Mouse (Mus musculus): ENCODE measurements around the gene Hdac7. TPM values are rescaled to one million over a fixed set of nuclear protein-coding genes. Genes with fewer than 3 reads are reported as not detected.

The Hdac7 gene
- polyA plus RNA-seq, 1 experiment from 2014 or later: 44.7 TPM

DNA sequence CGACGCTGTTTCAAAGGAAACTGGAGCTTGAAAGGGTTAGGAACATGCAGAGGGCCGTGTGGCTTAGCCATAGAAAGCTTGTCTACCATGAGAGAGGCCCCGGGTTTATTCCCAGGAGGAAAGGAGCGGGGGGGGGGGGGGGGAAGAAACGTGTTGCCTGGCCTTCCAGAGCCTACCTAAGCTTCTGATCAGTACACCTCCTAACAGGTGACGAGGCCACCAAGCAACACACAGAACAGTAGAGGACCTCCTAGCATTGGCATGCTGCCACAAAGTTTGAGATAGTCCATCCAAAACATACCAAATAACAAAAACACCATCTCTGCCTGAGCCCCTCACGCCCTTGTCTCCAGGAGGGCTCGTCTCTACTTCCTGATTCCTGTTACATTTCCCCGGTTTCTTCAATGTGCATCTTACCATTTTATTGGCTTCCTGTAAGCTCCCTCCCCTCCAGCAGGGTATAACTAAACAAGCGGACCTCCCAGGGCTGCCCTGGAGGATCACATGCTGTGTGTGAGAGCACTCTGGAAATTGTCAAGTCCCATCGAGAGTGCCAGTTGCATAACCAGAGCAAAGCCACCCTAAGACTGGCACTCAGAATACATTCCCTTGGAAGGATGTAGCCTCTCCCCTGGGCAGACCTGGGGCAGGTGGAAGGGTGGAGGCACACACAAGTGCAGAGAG, 21.6 kb downstream of the Hdac7 start:
- no peak overlapping the region for H3K4me3 ChIP-seq
- H3K4me2 ChIP-seq: no peak overlapping the region; the same call in 1 of the 2 replicates
- H3K9ac ChIP-seq: no peak overlapping the region
- no peaks in the 10 kb centered on the region for H3K9me3 ChIP-seq
- H3K27me3 ChIP-seq: no peaks in the 10 kb centered on the region
- H3K36me3 ChIP-seq: peaks cover 10% of the 10 kb centered on the region
- H3K4me1 ChIP-seq: peaks cover 72% of the 10 kb centered on the region
- 32% methylated on average over 11 of the region's 12 CpGs for WGBS
- no peak for ATAC-seq (ENCODE audit: borderline replicate concordance, extremely low read depth, low FRiP score, low TSS enrichment)
- H3K27ac ChIP-seq: peak overlapping the region; percentile 21

DNA sequence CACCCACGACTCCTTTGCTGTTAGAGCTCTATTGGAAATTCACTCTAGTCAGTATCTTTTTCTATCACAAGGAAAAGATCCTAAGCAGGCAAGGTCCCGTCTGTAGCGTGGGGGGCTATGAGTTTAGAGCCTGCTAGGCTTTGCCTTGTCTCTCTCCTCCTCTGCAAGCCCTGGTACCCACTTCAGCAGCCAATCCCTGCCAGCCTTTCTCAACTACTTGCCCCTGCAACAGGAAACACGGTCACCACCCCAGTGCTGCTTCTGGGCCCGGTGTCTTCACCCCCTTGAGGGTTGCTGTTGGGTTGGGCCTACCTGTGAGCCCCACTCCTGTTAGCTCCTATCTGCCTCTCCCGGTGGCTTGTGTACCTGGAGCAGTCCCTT, 22.3 kb downstream of the Hdac7 start:
- no peak overlapping the region for H3K4me2 ChIP-seq
- peaks cover 66% of the 10 kb centered on the region for H3K4me1 ChIP-seq
- peaks cover 10% of the 10 kb centered on the region for H3K36me3 ChIP-seq
- no peak for ATAC-seq (ENCODE audit: borderline replicate concordance, extremely low read depth, low FRiP score, low TSS enrichment)
- H3K27me3 ChIP-seq: no peaks in the 10 kb centered on the region
- no peak overlapping the region for H3K9ac ChIP-seq
- H3K27ac ChIP-seq: peak overlapping the region; percentile 67
- no peaks in the 10 kb centered on the region for H3K9me3 ChIP-seq
- H3K4me3 ChIP-seq: no peak overlapping the region
- WGBS: 65% methylated on average over 6 of the region's 6 CpGs

DNA sequence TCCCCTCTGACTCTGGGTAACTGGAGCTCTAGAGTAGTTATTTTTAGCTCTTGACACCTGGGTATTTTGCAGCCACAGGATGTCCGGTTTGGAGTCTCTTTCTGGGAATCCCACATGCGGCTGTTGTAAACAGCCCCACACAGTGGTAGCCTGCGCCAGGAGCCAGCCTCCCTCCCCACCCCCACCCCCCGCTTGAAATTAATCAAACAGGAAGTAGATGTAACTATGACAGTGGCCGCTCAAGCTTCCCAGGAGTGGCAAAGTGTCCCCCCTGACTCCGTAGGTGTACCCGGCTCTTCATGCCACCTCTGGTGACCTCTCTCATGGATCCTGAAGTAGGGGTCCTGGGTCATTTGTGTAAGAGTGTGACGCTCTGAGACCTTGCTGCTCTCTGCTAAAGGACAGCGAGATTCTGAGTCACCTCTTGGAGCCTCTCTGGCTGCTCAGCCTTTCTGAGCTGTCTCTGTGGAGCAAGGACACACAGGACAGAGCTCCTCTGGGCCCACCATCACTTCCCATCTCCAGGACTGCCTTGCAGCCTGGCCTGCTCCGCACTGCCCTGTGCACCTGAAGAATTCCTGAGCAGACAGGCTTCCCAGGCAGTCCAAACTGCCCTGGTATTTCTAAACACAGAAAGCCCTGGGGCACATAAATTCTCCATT, 22.9 kb downstream of the Hdac7 start:
- 31% methylated on average over 10 of the region's 10 CpGs for WGBS
- H3K36me3 ChIP-seq: peaks cover 10% of the 10 kb centered on the region
- H3K4me3 ChIP-seq: no peak overlapping the region
- peak overlapping the region; percentile 19; the same call in 1 of the 2 replicates for H3K4me2 ChIP-seq
- no peaks in the 10 kb centered on the region for H3K9me3 ChIP-seq
- no peaks in the 10 kb centered on the region for H3K27me3 ChIP-seq
- peaks cover 61% of the 10 kb centered on the region for H3K4me1 ChIP-seq
- no peak overlapping the region for H3K9ac ChIP-seq
- peak; percentile 8; the same call in 1 of the 2 replicates for ATAC-seq (ENCODE audit: borderline replicate concordance, extremely low read depth, low FRiP score, low TSS enrichment)
- H3K27ac ChIP-seq: peak overlapping the region; percentile 67

DNA sequence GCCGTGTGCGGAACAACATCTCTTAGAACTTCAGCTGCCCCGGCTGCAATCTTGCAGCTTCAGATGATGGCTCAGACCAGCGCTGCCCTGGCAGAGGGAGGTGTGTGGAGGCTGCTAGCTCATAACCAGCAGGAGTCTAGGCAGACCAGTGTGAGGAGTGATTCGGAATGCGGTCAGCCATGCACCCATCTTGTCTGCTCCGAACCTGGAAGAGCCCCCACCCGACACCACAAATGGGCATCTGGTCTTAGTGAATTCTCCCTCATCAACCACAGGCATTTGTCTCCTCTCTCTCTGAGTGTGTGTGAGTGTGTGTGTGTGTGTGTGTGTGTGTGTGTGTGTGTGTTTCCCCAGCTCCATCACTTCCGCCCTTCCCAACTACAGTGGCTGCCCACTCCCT, 24.4 kb downstream of the Hdac7 start:
- Histone ChIP-seq H3K27ac (no peak overlapping the region), H3K9me3 (no peaks in the 10 kb centered on the region), H3K4me1 (peaks cover 45% of the 10 kb centered on the region), H3K4me2 (no peak overlapping the region), H3K4me3 (no peak overlapping the region), H3K9ac (no peak overlapping the region), H3K27me3 (no peaks in the 10 kb centered on the region), H3K36me3 (peaks cover 15% of the 10 kb centered on the region)
- 82% methylated on average over 9 of the region's 9 CpGs for WGBS
- ATAC-seq (ENCODE audit: borderline replicate concordance, extremely low read depth, low FRiP score, low TSS enrichment): no peak

DNA sequence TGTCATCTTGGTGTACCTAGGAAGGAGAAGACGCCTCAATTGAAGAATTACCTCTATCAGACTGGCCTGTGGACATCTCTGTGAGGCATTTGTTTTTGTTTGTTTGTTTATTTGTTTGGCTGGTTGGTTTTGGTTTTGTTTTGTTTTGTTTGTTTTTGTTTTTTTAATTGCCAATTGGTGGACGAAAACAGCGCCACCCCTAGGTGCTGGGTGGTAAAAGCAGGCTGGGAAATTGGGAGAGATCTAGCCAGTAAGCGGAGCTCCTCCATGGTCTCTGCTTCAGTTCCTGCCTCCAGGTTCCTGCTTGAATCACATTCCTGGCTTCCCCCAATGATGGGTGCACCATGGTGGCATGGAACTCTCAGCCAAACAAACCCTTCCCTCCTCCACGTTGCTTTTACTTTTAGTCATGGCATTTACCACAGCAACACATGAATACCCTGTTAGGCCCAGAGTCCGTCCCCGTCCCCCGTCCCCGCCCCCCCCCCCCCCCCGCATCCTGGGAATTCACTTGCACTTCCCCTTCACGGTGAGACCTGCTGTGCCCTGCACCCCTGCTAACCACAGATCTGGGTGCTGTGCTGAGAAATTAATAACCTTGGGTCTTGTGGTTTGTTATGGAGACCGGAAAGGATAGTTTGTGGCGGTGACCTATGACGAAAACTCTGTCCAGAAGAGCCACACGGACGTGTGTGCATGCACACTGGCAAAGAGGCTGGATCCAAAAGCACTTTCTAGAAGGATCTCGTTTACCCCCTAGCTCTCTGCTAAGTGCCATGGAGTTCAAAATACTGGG, 27.9 kb downstream of the Hdac7 start:
- H3K4me2 ChIP-seq: no peak overlapping the region
- ATAC-seq (ENCODE audit: borderline replicate concordance, extremely low read depth, low FRiP score, low TSS enrichment): no peak
- H3K36me3 ChIP-seq: peaks cover 5% of the 10 kb centered on the region; the same call in 1 of the 2 replicates
- H3K9ac ChIP-seq: no peak overlapping the region
- peaks cover 41% of the 10 kb centered on the region for H3K4me1 ChIP-seq
- H3K4me3 ChIP-seq: no peak overlapping the region
- H3K27me3 ChIP-seq: no peaks in the 10 kb centered on the region
- 84% methylated on average over 16 of the region's 17 CpGs for WGBS
- no peak overlapping the region for H3K27ac ChIP-seq
- no peaks in the 10 kb centered on the region for H3K9me3 ChIP-seq

DNA sequence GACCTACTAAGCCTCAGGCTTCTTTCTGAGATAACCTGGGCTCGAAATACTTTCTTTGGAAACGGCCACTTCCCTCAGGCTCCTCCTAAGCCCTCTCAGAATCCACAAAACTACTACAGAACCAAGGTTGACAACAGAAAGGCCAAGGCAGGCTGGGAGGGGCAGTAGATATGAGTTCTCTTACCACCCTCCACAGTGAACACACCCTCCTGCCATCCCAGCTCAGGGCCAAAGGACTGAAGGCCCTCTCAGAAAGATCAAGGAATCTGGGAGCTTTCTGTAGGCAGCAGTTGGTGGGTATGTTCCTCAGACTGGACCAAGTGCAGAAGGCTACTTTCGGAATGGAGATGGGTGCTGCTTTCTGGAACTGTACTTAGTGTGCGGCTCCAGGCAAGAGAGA, 29.0 kb downstream of the Hdac7 start:
- H3K36me3 ChIP-seq: peaks cover 15% of the 10 kb centered on the region
- H3K9me3 ChIP-seq: no peaks in the 10 kb centered on the region
- 89% methylated on average over 4 of the region's 4 CpGs for WGBS
- peaks cover 30% of the 10 kb centered on the region for H3K4me1 ChIP-seq
- no peaks in the 10 kb centered on the region for H3K27me3 ChIP-seq
- 0 out of 2 replicates have a peak overlapping the region, but pooled peaks have one; percentile 40 for H3K27ac ChIP-seq
- no peak overlapping the region for H3K9ac ChIP-seq
- ATAC-seq (ENCODE audit: borderline replicate concordance, extremely low read depth, low FRiP score, low TSS enrichment): no peak
- H3K4me2 ChIP-seq: no peak overlapping the region
- H3K4me3 ChIP-seq: no peak overlapping the region

DNA sequence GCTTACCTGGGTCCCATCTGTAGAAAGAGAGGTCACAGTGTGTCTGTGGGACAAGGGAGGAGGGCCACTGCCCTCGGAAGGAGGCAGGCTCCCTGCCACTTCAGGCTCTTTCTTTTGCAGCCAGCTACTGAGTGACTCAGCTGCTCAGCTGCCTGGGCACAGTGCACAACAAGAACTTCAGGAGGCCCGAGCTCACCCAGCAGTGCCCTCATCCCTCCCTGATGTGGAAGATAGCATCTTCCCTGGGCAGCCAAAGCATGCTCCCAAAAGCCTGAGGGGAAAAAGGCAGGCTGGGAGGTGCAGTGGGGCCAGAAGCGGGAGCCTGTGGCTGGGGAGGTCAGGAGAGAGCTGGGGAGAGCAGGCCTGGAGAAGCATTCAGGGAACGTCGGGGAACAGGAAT, 29.6 kb downstream of the Hdac7 start:
- no peaks in the 10 kb centered on the region for H3K27me3 ChIP-seq
- peaks cover 30% of the 10 kb centered on the region for H3K4me1 ChIP-seq
- no peak overlapping the region for H3K4me3 ChIP-seq
- no peak overlapping the region for H3K9ac ChIP-seq
- WGBS: 45% methylated on average over 5 of the region's 5 CpGs
- ATAC-seq (ENCODE audit: borderline replicate concordance, extremely low read depth, low FRiP score, low TSS enrichment): no peak
- H3K36me3 ChIP-seq: peaks cover 20% of the 10 kb centered on the region
- H3K4me2 ChIP-seq: no peak overlapping the region
- no peaks in the 10 kb centered on the region for H3K9me3 ChIP-seq
- H3K27ac ChIP-seq: peak overlapping the region; percentile 40; the same call in 1 of the 2 replicates

DNA sequence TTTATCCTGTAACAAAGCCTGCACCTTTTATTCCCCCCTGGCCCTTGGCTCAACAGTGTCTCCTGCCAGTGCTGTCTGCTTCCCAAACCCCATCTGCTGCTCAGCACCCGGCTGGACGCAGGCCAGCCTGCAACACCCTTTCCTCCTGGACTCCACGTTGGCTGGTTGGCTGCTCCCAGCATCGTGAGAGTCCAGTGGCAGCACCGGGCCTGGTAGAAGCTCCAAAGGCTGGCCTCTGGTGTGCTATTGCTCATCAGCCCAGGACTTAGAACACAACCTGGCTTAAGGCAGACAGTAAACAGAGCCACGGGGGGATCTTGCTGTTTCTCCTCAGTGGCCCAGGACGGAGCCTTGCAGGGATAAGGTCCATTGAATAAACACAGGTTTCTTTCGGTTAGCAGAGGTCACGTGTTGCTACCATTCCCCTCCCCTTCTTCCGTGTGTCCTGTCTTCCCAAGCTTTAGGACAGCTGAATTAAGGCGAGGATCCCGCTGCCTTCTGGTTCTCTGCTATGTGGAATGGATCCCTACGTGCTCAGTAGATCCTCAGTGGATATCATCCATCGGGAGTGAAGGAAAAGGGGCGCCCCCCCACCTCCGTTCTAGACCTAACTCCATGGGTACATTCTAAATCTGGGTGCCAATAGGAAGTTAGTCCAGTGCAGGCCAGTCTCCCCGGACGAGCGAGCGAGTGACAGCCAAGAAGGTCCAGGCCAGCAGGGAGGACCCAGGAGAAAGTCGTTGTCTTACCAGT, 30.7 kb downstream of the Hdac7 start:
- Histone ChIP-seq H3K4me2 (peak overlapping the region; percentile 1; the same call in 1 of the 2 replicates), H3K9ac (no peak overlapping the region), H3K36me3 (peaks cover 31% of the 10 kb centered on the region), H3K27ac (peak overlapping the region; percentile 45), H3K4me3 (no peak overlapping the region), H3K27me3 (no peaks in the 10 kb centered on the region), H3K9me3 (no peaks in the 10 kb centered on the region), H3K4me1 (peaks cover 30% of the 10 kb centered on the region)
- ATAC-seq (ENCODE audit: borderline replicate concordance, extremely low read depth, low FRiP score, low TSS enrichment): no peak
- 35% methylated on average over 21 of the region's 21 CpGs for WGBS

DNA sequence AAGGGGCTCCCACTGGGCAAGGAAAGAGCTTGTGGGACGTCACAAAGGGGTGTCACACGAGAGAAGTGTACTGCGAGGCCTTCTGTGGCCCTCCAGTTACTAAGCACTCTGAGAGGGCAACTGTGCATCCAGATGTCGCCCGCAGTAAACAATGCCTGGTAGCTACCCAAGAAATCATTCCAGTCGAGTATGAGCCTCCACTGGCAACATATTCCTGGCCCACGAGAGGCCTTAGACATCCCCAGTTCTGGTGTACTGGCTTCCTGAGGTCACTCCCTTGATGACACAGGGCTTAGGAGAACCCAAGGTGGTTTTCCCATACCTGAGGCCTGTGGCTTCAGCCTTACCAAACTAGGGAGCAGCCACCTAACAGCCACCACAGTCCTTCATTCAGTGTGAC, 31.4 kb downstream of the Hdac7 start:
- Histone ChIP-seq H3K27ac (peak overlapping the region; percentile 45), H3K4me3 (no peak overlapping the region), H3K9ac (no peak overlapping the region), H3K9me3 (no peaks in the 10 kb centered on the region), H3K4me2 (no peak overlapping the region), H3K27me3 (no peaks in the 10 kb centered on the region), H3K4me1 (peaks cover 30% of the 10 kb centered on the region), H3K36me3 (peaks cover 39% of the 10 kb centered on the region)
- 59% methylated on average over 7 of the region's 7 CpGs for WGBS
- ATAC-seq (ENCODE audit: borderline replicate concordance, extremely low read depth, low FRiP score, low TSS enrichment): no peak

DNA sequence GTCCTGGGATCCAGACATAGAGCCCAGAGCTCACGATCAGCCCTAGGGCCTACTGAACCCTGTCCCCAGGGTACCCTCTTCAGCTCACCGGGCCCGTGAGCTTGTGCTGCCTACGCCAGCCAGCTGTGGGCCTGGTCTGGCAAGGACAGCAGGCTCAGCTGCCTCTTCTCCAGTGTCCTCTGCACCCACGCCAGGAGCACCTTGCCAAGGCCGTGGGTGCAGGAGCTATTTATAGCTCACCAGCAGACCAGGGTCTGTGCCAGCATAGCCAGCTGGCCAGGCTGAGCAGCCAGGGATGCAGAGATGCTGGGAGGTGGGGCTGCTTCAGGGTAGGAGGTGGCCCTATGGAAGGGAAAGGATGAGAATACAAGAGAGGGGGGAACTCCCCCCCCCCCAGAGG, 32.2 kb downstream of the Hdac7 start:
- 0 out of 2 replicates have a peak, but pooled peaks have one; percentile 28 for ATAC-seq (ENCODE audit: borderline replicate concordance, extremely low read depth, low FRiP score, low TSS enrichment)
- no peaks in the 10 kb centered on the region for H3K27me3 ChIP-seq
- H3K36me3 ChIP-seq: peaks cover 46% of the 10 kb centered on the region
- H3K9ac ChIP-seq: no peak overlapping the region
- H3K4me1 ChIP-seq: peaks cover 30% of the 10 kb centered on the region
- no peak overlapping the region for H3K4me2 ChIP-seq
- WGBS: 67% methylated on average over 6 of the region's 6 CpGs
- H3K9me3 ChIP-seq: no peaks in the 10 kb centered on the region
- H3K4me3 ChIP-seq: no peak overlapping the region
- H3K27ac ChIP-seq: peak overlapping the region; percentile 45; the same call in 1 of the 2 replicates

DNA sequence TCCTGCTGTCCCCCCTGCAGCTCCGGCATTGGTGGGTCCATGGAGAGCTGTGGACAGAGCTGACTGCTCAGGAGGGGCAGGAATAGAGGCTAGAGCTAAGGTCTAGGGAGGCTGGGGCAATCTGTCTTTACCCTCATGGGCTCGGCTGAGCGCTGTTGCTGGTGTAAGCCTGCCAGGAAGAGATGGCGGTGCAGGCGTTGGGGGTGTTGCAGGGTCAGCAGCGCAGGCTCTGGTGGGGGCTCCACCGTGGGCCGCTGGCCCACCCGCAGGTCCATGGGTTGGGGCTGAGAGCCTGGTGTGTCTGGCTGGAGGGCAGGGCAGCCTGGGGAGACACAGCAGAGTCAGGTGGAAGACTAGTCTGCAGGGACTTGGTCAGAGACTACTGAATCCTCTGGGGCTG, 33.0 kb downstream of the Hdac7 start:
- H3K9ac ChIP-seq: no peak overlapping the region
- ATAC-seq (ENCODE audit: borderline replicate concordance, extremely low read depth, low FRiP score, low TSS enrichment): no peak
- H3K27ac ChIP-seq: no peak overlapping the region
- 86% methylated on average over 9 of the region's 9 CpGs for WGBS
- H3K36me3 ChIP-seq: peaks cover 54% of the 10 kb centered on the region
- no peak overlapping the region for H3K4me3 ChIP-seq
- no peaks in the 10 kb centered on the region for H3K9me3 ChIP-seq
- H3K4me2 ChIP-seq: no peak overlapping the region
- no peaks in the 10 kb centered on the region for H3K27me3 ChIP-seq
- H3K4me1 ChIP-seq: peaks cover 30% of the 10 kb centered on the region
